Mouse (Mus musculus) cerebellum, adult 2 months (tissue): Measurements from ENCODE around the gene Etl4. TPM values are rescaled to one million over a fixed set of nuclear protein-coding genes. Genes with fewer than 3 reads are reported as not detected.

Source experiments
- DNase-seq, 2 experiments: peaks; one replicate each; pipeline ENCODE4 v3.0.0; 2021
- H3K27ac ChIP-seq: fragments of 200-500 bp; 2 replicates; pipeline ENCODE4 v1.5.1; 2012; ENCODE audit warnings: low read length, control low read depth, inconsistent platforms; ENCODE audit not compliant: insufficient read depth
- H3K27me3 ChIP-seq: fragments of 200-500 bp; 2 replicates; pipeline ENCODE4 v1.6.1; 2012; ENCODE audit warnings: inconsistent platforms, mild to moderate bottlenecking, low read length, moderate library complexity; ENCODE audit not compliant: control insufficient read depth, insufficient read depth
- H3K4me1 ChIP-seq: fragments of 200-500 bp; 2 replicates; pipeline ENCODE4 v1.6.1; 2011; ENCODE audit warnings: low read length; ENCODE audit not compliant: control insufficient read depth, insufficient read depth
- H3K4me3 ChIP-seq: fragments of 200-500 bp; replicated peaks from 2 replicates; pipeline ENCODE3; 2011; ENCODE audit warnings: mild to moderate bottlenecking, low read depth, low read length, control low read depth; ENCODE audit not compliant: insufficient read depth
- CTCF ChIP-seq: fragments of 200-500 bp; IDR thresholded peaks from 2 replicates; pipeline ENCODE4 v1.5.1; 2011; ENCODE audit warnings: low read depth, mild to moderate bottlenecking, control low read depth, low read length, moderate library complexity, borderline replicate concordance; ENCODE audit not compliant: insufficient read depth
- POLR2A ChIP-seq: fragments of 200-500 bp; IDR thresholded peaks from 2 replicates; pipeline ENCODE4 v1.6.1; 2011; ENCODE audit warnings: low read length, control low read depth, borderline replicate concordance; ENCODE audit not compliant: insufficient read depth
- WGBS: fragments of 180-500 bp; shearing (Covaris S2); methylation state at CpG from one replicate; pipeline ENCODE4 v1.1.7; 2018; 5-methylcytosine and 5-hydroxymethylcytosine counted together
- polyA plus RNA-seq: library from polyadenylated mRNA; depleted of rRNA; stranded (reverse); fragments of >200 nt; gene quantifications from 2 replicates; pipeline ENCODE4 v1.2.3, GENCODE M21; 2012

Etl4 gene
- polyA plus RNA-seq, 1 experiment = 40.1 TPM

DNA sequence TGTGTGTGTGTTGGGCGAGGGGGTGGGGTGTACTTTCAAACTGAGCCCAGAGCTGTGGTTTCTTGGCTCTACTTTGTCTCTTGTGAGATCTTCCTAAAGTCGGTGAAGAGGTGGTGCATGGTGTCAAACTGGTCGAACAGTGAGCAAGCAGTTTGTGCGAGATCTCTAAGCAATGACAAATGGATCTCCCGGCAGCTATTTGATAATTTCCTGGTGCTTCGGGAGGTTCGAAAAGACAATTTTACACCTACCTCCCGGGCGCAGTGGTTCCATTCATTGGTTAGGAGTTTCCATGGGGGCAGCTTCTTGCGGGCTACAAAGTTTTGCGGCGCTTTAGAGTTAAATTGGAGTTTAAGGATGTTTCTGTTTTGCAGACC is 610.5 kb downstream of the Etl4 start:
- WGBS = 1% methylated on average over 12 of the region's 12 CpGs
- no peak for DNase-seq
- Histone ChIP-seq H3K4me1 (peaks cover 3% of the 10 kb centered on the region; the same call in 1 of the 2 replicates), H3K4me3 (no peak overlapping the region), H3K27me3 (peaks cover 3% of the 10 kb centered on the region; the same call in 1 of the 2 replicates), H3K27ac (no peak overlapping the region)
- TF ChIP-seq CTCF (no peak), POLR2A (no peak)

DNA sequence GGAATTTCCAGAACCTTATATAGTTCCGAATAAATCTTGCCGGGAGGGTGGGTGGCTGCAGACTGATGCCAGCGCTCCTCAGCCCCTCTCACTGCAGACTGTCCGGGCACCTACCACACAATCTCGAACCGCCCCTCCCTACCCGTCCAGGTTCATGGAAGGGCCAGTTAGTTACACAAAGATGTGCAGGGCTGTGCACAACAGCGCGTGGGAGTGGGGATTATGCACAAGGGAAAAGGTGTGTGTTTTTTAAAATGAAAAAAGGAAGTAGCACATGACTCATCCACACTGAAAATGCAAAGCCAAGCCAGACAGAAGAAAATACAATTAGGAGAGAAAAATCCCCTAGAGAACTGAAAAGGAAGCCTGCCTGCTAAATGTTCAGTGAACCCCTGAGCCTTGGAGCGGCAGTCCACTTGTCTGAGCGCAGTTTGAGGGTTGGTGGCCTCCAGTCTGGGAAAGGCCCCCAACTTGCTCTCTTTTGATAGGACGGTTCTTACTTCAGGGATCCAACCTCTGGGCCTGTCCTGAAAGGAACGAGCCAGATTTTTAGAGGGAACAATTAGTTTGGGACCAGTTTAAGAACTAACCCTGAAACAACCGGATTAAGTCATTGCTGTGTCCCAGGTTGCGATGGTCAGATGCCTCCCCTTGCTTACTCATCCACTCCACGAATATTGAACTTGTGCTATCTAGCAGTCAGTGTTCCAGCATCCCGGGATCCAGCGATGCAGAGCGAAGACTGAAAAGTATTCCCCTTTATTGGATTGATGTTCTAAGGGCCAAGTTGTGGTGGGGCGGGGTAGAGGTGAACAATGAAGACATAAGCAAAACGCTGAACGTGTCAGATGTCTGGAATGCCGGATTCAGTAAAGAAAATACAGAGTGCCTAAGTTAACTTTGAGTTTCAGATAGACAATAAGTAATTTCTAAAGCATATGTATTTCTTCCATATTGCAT is 611.3 kb downstream of the Etl4 start:
- TF ChIP-seq POLR2A = no peak
- no peak for TF ChIP-seq CTCF
- no peak for DNase-seq
- H3K4me3 ChIP-seq = no peak overlapping the region
- H3K4me1 ChIP-seq = peaks cover 3% of the 10 kb centered on the region; the same call in 1 of the 2 replicates
- WGBS = 54% methylated on average over 23 of the region's 23 CpGs
- peaks cover 3% of the 10 kb centered on the region; the same call in 1 of the 2 replicates for H3K27me3 ChIP-seq
- H3K27ac ChIP-seq = no peak overlapping the region

DNA sequence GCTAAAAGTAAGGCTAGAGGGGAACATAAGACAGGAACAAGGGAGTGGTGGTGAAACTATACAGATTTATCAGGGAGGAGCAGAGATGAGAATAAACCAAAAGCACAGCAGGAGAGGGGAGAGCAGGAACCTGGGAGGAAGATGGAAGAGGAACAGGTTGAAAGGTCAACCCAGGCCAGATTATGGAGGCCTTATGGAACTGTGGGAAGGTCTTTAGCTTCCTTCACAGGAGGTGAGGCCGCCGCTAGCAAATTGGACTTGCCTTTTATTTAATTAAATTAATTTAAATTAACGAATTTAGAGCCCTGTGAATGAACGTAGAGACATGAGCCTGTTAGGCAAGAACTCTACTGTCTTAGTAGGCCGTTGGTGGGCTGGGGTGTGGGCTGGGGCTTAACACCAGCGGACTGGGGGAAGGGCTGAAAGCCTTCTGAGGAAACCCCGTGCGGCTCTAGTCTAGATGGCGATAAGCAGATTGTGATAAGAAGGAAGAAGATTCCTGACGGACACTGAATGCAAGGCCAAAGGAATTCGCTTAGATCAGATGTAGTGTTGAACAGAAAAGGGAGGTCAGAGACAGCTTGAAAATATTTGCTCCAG is 612.2 kb downstream of the Etl4 start:
- no peak for TF ChIP-seq CTCF
- no peak overlapping the region for H3K4me3 ChIP-seq
- peaks cover 3% of the 10 kb centered on the region; the same call in 1 of the 2 replicates for H3K27me3 ChIP-seq
- no peak overlapping the region for H3K27ac ChIP-seq
- H3K4me1 ChIP-seq = peaks cover 3% of the 10 kb centered on the region; the same call in 1 of the 2 replicates
- 93% methylated on average over 11 of the region's 11 CpGs for WGBS
- no peak for DNase-seq

DNA sequence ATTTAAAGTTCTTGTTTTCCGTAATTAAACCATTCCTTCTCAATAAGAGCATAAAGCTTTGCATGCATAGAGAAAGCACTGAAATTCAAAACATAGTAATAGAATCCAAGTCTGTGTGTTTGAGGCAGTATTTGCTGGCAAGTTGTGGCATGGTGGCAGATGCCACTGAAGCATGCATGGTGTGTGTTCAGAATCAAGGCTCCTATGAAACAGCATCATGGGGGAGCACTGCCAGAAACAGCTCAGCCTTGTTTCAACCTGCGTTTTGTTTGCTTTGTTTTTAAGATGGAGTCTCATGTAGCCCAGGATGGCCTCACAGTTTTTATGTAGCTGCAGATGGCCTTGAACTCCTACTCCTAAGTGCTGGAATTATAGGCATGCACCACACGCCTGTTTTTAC is 614.1 kb downstream of the Etl4 start:
- peaks cover 3% of the 10 kb centered on the region; the same call in 1 of the 2 replicates for H3K27me3 ChIP-seq
- no peak for DNase-seq
- TF ChIP-seq POLR2A = no peak
- TF ChIP-seq CTCF = no peak
- 70% methylated on average over 3 of the region's 3 CpGs for WGBS
- no peak overlapping the region for H3K4me3 ChIP-seq
- H3K4me1 ChIP-seq = peaks cover 3% of the 10 kb centered on the region; the same call in 1 of the 2 replicates
- H3K27ac ChIP-seq = no peak overlapping the region

DNA sequence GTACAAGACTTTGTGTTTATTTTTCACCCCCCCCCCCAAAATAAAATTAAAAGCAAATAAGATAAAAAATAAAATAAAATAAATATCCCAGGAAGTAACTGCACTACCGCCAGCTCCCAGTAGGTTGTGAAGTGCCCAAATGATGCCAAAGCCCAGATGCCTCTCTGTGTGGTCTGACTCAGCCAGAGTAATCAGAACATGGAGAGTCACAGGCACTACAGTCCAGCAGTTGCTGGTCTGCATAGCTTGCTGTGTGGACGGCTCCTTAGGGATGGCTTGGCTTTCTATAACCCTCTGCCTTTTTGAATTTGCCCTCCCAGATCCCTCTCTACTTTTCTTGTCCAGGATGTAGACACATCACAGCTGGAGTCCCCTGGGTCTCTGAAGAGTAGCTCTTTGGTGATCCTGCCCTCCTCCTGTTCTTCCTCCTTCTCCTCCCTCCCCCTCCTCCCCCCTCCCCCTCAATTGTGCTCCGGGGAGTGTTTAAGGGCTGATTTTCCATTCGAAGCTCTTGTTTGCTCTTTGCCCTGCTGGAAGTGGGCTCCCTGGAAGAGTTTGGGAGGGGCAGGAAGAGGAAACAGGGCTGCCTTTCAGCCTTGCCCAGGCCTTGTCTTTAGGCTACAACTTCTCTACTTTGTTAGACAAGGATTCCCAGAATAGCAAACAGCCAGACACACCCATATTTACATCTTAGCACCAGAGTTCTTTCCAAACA is 616.5 kb downstream of the Etl4 start:
- DNase-seq = no peak
- Histone ChIP-seq H3K4me3 (no peak overlapping the region), H3K27me3 (no peaks in the 10 kb centered on the region), H3K4me1 (no peaks in the 10 kb centered on the region), H3K27ac (no peak overlapping the region)
- no peak for TF ChIP-seq CTCF
- WGBS = 33% methylated on average over 4 of the region's 4 CpGs

DNA sequence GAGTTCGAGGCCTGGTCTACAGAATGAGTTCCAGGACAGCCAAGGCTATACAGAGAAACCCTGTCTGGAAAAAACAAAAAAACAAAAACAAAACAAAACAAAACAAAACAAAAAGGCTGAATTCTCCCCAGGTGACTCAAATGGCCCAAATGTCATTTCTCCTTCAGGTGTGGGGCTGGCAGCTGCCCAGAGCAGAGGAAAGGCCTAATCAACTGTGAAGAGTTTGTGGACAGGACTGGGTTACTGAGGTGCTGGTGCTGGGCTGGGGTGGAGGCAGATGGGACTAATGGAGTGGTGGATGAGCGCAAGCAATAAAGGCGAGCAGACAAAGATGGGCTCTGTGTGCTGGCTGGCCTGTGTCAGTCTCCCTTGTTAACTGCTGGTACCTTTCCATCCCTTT is 617.3 kb downstream of the Etl4 start:
- H3K27me3 ChIP-seq = no peaks in the 10 kb centered on the region
- 95% methylated on average over 3 of the region's 3 CpGs for WGBS
- H3K4me1 ChIP-seq = no peaks in the 10 kb centered on the region
- H3K4me3 ChIP-seq = no peak overlapping the region
- TF ChIP-seq CTCF (no peak), POLR2A (no peak)
- no peak overlapping the region for H3K27ac ChIP-seq
- no peak for DNase-seq

DNA sequence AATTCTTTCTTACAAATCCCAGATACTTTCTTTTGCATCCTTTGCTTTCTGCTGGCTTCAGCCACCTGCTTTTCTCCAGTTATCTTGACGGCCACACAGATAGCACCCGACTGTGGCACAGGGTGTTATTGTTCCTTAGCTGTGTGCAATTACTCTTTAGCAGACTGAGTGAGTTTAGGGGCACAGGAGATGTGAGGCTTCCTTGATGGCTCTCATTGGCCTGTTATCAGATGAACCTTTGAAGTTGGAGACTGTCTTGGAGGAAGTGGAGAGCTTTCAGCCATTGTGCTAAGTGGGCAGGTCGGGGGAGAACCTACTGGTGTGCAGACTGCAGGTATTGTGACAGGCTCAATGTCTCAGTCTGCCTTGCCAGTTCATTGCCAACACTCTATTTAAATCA is 623.0 kb downstream of the Etl4 start:
- no peak for DNase-seq
- Histone ChIP-seq H3K27ac (no peak overlapping the region), H3K4me1 (no peaks in the 10 kb centered on the region), H3K27me3 (no peaks in the 10 kb centered on the region), H3K4me3 (no peak overlapping the region)
- 68% methylated on average over 3 of the region's 3 CpGs for WGBS
- TF ChIP-seq POLR2A = no peak
- no peak for TF ChIP-seq CTCF

DNA sequence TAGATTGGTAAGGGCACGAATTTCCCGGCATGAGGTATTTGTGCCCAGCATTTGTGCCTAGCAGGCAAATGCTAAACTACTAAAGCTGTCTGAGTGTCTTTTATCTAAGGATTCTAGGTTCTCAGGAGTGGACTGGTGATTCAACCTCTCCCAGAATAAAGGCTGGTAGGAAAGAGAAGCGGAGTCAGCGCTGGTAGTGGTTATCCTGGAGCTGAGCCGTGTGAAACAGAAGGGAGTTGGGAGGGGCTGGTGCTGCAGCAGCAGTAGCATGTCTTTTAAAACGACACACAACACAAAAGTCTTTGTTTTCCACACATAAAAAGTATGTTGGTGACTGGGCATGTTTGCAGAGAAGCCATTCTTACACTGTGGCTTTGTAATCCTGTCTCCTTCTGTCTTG is 628.2 kb downstream of the Etl4 start:
- Histone ChIP-seq H3K4me1 (no peaks in the 10 kb centered on the region), H3K4me3 (no peak overlapping the region), H3K27me3 (no peaks in the 10 kb centered on the region), H3K27ac (no peak overlapping the region)
- no peak for DNase-seq
- TF ChIP-seq CTCF = no peak
- no peak for TF ChIP-seq POLR2A
- 62% methylated on average over 6 of the region's 6 CpGs for WGBS
